Mouse (Mus musculus) right cerebral cortex, postnatal 14 days (tissue): ENCODE measurements around the gene Cdc37l1.
"Not testable (repeated sequence)": the region's sequence is repeated elsewhere in the genome, so short reads cannot be mapped to it uniquely, and the experiment has no call there.

Source experiments
- DNase-seq: peaks from one replicate; pipeline ENCODE4 v3.0.0; 2022

Gene Cdc37l1

DNA sequence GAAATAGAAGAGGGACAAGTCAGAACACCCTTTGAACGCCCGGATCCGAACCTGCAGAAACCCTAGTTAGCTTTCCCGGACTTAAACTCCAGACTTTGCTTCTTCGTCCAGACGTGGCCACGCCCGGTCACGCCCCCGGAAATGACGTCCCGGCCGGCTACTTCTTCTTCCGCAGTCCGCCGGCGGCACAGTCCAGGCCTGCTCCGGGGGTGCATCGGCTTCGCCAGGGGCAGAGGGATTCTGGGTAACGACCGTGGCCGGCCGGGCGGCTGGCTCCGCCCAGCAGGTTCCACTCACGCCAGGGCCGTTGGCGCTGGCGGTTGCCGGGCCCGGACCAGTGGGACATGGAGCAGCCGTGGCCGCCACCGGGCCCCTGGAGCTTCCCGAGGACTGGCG lies at the start of gene Cdc37l1:
Gene Cdc37l1 (plus strand): TSS at position 159 of the 396 bp plus-strand sequence.
- peak; percentile 98 for DNase-seq

DNA sequence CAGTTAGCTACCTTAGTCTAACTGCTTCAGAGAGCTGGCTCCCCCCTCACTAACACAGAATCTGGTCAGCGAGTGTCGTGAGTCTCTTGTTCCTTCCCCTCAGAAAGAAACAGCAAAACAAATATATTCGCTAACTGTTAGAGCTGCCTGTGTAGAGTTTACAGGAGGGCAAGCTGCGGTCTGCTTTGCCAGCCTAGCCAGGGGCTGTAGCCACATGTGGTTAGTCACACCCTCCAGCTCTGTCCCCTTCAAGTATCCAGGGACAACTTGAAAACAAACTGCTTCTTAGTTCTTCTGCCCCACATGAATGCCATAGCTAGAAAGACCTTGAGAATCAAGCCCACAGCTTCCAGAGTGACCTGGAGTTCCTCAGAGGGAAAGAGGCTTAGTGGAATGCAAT lies 48.9 kb upstream of the Cdc37l1 start:
- no peak for DNase-seq

DNA sequence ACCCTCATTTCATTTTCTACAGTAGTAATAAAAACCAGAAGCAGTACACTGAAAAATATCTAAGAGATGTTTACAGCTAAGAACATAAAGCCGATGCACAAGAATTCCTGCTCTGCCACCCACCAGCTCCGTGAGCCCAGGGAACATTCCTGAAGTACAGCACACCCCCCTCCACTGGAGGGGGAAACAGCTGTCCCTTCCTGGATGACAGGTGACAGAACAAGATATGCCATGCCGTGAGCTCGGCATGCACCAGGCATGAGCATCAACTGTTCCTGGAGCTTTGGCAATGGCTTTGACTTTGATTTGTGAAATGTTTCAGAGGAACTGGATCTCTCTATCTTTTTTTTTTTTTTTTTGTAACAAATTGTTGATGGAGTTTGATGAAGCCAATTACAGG lies 43.4 kb upstream of the Cdc37l1 start:
- DNase-seq, result no peak

GRCm38 (mm10) chr19:28947311-28947710 lies 42.8 kb upstream of the Cdc37l1 start:
- no peak for DNase-seq

GRCm38 (mm10) chr19:28951251-28951650 lies 38.9 kb upstream of the Cdc37l1 start:
- DNase-seq, result no peak

- DNase-seq, result no peak
Observed at GRCm38 (mm10) chr19:28963113-28963512, 27.0 kb upstream of the Cdc37l1 start.

DNA sequence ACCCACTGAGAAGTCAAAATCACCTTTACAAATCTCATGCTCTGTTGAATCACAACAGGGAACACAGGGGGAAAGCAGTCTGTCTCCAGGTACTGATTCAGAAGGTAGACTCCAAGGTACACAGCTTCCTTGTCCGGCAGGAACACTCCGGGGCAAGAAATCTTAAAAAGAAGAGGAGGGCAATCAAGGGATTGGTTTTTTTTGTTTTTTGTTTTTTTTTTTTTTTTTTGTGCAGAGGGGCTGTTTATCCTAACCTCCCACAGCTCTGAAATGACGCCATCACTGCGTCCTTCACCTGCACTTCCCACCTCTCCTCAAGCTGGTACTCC lies 26.7 kb upstream of the Cdc37l1 start:
- DNase-seq, result no peak

- DNase-seq, result peak; percentile 78
Observed at GRCm38 (mm10) chr19:28963842-28964551, 26.2 kb upstream of the Cdc37l1 start, which contains the start of gene Plpp6. Plpp6 (plus strand) TSS chr19:28963953.

DNA sequence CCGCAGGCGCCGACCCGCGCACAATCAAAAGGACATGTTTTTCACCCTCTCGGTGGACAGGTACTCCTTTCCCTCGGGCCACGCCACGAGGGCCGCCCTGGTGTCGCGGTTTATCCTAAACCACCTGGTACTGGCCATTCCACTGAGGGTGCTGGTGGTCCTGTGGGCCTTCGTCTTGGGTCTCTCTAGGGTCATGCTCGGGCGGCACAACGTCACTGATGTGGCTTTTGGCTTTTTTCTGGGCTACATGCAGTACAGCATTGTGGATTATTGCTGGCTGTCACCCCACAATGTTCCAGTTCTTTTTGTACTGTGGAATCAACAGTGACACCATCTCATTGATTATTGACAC lies 25.6 kb upstream of the Cdc37l1 start:
- DNase-seq, result no peak

DNA sequence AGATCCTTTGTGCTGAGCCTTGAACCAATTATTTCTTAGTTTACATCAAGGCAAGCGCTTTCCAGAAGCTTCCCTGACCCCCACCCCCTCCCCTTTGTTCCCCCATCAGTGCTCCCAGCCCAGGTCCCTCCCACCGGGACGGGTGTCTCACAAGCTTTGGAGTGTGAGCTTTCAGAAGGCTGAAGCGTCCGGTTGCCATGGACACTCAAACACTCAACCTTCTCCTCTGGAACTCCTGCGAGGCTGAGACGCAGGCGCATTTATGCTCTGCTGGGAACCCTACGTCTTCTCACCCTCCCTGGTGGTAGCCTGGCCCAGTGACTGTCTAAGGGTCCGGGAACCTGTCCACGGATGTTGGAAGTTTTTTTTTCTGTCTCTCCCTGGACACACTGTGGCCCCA lies 22.5 kb upstream of the Cdc37l1 start, which contains the start of gene 4430402I18Rik:
Gene 4430402I18Rik (minus strand): TSS at position 149 of the 400 bp plus-strand sequence.
- peak; percentile 49 for DNase-seq

DNA sequence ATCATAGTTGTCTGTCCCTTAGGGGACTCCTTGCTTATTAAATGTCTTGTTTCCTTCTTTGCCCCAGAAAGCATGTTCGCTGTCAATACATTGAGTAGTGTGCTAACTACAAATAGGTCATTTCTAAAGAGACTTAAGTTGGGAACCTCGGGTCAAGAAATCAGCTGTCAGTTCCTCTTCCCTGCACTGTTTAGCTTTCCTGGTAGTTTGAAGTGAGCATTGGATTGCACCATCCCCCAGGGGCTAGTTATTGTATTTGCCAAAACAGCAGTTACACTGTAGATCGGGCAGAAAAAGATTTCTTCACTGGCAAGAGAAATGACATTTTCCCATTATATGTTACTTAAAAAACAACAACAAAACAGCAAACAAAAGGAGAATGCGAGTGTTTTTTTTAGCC lies 22.0 kb upstream of the Cdc37l1 start:
- DNase-seq, result no peak

DNA sequence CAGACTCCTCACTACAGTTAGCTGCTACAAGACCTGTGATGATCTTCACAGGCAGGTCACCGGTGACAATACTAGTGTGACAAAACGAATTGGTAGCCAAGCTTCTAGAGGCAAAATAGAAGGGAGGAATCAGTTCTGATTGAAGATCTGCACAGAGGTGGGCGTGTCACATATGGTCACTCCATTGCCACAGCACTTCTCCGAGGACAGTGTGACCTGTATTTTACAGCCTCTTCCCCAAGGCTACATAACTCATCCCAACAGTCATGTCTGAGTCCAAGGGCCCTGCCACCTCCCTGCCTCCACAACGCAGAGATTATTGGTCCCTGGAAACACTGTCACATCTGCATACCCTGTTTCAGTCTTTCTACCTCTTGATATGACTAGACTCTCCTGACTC lies 20.9 kb upstream of the Cdc37l1 start:
- DNase-seq, result no peak

GRCm38 (mm10) chr19:28970251-28970650 lies 19.9 kb upstream of the Cdc37l1 start:
- DNase-seq, result no peak

DNA sequence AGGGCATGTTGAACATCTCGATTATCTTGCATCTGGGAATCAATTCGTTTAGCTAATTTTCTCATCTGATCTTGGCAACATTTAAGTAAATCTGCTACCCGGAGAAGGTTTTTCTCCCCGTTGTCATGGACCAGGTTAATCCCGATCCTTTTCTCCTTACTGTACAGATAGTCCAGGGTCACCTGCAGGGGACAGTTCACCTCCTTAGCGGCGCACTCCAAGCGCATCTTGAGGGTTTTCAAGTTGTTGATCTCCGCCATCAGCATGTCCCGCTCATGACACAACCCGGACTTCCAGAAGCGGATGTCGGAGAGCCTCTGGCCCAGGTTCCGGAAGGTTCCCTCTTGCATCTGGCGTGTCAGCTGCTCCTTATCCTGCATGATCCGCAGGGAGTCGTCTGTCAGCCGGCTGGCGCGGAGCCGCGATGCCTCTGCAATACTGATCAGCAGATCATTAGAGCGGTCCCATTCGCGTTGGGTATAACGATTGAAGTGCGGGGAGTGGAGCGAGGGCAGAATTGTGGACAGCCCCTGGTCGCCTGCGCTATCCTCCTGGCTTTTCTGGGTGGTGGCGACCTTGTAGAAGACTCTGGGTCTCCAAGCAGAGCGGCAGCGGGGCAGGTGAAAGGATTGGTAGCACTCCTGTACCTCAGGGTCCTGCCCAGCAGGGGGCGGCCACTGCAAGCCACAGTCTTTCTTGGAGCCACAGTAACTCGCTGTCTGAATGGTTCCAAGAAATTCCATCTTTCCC lies 15.1 kb upstream of the Cdc37l1 start:
- peak; percentile 77 for DNase-seq

DNA sequence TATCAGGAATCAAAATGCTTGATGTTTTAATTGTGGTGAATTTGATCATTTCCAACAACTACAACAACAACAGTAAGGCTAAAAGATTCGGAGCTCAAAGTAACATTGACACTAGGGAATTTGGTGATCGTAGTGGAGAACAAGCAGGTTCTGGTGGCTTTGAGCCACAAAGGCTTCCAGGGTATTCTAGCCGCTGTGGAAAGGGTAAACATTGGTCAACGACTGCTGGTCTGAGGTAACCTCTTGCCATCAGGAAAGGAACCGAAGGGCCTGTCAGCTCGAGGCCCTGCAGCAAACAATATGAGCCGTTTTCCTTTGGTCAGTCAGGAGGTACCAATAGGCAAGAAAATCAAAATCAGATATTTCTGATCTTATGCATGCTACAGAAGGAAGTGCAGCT lies 7.5 kb upstream of the Cdc37l1 start:
- no peak for DNase-seq

DNA sequence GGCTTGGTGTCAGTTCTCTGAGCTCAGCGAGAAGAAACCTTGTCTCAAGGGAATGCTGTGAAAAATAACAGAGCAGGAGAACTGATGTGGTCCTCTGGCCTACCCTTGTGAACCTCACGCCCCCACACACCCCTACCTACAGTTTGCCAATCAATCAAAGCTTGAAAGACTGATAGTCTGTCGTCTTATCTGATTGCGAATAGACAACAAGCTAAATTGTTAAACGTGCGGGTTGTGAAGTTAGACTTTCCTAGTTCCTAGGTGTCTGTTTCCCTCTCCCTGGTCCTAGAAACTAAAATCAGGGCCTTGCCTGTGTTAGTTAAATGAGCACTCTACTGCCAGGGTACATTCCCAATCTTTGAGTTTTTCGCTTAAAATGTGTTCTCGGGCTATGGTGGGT lies 637 bp upstream of the Cdc37l1 start:
- no peak for DNase-seq

DNA sequence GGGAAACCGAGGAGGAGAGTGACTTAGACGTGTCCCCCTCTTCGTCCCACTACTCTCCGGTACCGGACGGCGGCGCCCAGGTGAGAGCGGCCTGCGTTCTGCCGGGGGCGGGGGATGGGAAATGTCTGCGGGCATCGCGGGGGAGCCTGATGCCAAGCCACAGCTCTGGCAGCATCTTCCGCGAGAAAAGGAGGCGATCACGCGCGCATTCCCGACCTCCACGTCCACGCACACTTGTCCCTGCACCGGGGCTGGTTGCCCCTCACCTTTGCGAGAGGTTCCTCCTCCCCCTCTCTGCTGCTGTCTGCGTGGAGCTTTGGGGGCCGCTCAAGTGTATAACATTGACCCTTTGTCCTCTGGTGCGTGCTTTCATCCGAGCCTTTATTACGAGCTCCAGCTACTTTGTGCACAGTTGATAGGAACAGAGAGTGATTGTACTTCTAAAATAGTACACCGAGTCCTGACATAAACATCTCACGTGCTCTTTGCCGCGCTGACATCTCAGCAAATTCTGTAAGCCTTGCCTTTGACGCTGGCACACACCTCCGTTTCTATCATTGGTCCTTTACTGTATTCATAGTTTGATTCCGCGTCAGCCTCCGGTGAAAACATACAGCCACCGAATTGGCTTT lies 554 bp downstream of the Cdc37l1 start:
- DNase-seq, result peak; percentile 19

- DNase-seq, result no peak
Observed at GRCm38 (mm10) chr19:28991391-28991790, 1.2 kb downstream of the Cdc37l1 start.

DNA sequence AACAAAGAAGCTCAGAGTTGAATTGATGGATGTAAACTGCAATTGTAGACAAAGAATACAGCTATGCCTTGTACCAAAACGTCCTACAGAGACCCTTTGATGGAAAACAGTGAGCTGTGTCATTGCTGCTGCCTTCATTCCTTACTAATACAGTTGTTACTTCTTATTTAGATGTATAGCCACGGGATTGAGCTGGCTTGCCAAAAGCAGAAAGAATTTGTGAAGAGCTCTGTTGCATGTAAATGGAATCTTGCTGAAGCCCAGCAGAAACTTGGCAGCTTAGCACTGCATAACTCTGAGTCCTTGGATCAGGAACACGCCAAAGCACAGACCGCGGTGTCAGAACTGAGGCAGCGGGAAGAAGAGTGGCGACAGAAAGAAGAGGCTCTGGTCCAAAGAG lies 4.7 kb downstream of the Cdc37l1 start:
- no peak for DNase-seq

- no peak for DNase-seq
Observed at GRCm38 (mm10) chr19:28995366-28995765, 5.2 kb downstream of the Cdc37l1 start.

GRCm38 (mm10) chr19:28997976-28998630 lies 8.0 kb downstream of the Cdc37l1 start:
- no peak for DNase-seq

DNA sequence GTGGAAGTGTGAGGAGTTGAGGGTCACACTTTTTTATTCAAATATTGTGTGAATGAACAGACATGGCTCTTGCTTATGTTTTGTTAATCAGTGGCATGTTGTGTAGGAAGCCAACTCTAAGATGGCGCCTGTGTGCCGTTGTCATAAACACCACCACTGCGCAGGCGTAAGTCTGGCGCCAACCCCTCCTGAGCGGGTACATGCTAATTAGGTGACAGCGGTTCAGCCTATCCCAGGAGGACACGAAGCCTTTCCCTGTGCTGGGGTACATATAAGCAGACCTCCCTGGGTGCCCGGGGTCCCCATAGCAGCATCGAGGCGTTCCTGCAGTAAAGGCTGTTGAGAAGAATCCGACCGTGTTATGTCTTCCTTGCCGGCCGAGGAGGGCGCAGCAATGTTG lies 10.2 kb downstream of the Cdc37l1 start:
- DNase-seq, result not testable (repeated sequence)

DNA sequence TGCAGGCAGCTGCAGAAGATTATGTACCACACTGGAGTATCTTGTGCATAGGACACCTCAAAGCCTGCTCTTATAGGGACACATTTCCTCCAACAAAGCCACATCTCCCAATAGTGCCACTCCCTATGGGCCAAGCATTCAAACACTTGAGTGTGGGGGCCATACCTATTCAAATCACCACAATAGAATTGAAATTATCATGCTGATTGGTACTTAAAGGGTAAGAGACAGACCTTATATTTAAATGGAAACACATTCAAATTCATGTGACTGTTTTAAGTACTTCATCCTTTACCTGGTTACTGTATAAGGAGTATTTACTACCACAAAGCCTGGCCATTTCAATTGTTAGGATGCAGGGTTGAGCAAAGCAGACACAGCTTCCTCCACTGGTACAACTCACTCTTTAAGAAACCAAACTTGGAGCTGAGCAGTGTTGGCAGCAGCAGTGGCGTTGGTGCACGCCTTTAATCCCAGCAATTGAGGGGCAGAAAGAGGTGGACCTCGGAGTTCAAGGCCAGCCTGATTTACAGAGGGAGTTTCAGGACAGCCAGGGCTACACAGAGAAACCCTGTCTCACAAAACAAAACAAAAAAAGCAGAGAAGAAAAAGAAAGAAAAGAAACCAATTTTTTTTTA lies 18.0 kb downstream of the Cdc37l1 start:
- DNase-seq, result no peak
